Mouse (Mus musculus) adrenal gland, postnatal 14 days (tissue): Measurements from ENCODE around the gene Cdh19. TPM values are rescaled to one million over a fixed set of nuclear protein-coding genes. Genes with fewer than 3 reads are reported as not detected.

Source experiments
- DNase-seq: peaks from one replicate; pipeline ENCODE4 v3.0.0; 2021; ENCODE audit warnings: mixed read lengths
- long read RNA-seq, 2 experiments: library from polyadenylated mRNA; stranded (forward); transcript quantifications; one replicate each; pipeline ENCODE4 v2.0.0; 2021
- total RNA-seq: library from RNA; stranded (reverse); gene quantifications from 2 replicates; pipeline ENCODE4 v1.2.3, GENCODE M21; 2021

The Cdh19 gene
- 4.0 and 5.9 TPM in 2 replicates for total RNA-seq
- long read RNA-seq, experiment 1: 0 reads
- long read RNA-seq, experiment 2, partial matches to known transcripts: 0 of 1 reads
- long read RNA-seq, experiment 2, other reads (novel, unspliced or antisense): 0 of 1 reads

- no peak for DNase-seq
Measured at GRCm38 (mm10) chr1:110977484-110977883, at the start of gene Cdh19. Gene Cdh19 (minus strand): TSS chr1:110977584.

GRCm38 (mm10) chr1:111020434-111021060, 43.2 kb upstream of the Cdh19 start:
- DNase-seq: no peak

GRCm38 (mm10) chr1:111017640-111018039, 40.3 kb upstream of the Cdh19 start:
- DNase-seq: no peak

- DNase-seq: no peak
Measured at GRCm38 (mm10) chr1:110989824-110990223, 12.4 kb upstream of the Cdh19 start.

GRCm38 (mm10) chr1:110969201-110969600, 8.2 kb downstream of the Cdh19 start:
- DNase-seq: no peak

- no peak for DNase-seq
Measured at GRCm38 (mm10) chr1:110909752-110910151, 67.6 kb downstream of the Cdh19 start.

- DNase-seq: no peak
Measured at GRCm38 (mm10) chr1:110909218-110909617, 68.2 kb downstream of the Cdh19 start.

- no peak for DNase-seq
Measured at GRCm38 (mm10) chr1:110904266-110904665, 73.1 kb downstream of the Cdh19 start.
